Mouse (Mus musculus) lung, postnatal 0 days (tissue): Measurements from ENCODE around the gene Ago4. TPM values are rescaled to one million over a fixed set of nuclear protein-coding genes. Genes with fewer than 3 reads are reported as not detected.
"Not testable (repeated sequence)": the region's sequence is repeated elsewhere in the genome, so short reads cannot be mapped to it uniquely, and the experiment has no call there.

ENCODE experiments used
- ATAC-seq: fragments of 200-750 bp; cut with Nextera tagmentation; 2 replicates; pipeline ENCODE4 v1.8.0; 2017; ENCODE audit warnings: moderate library complexity
- DNase-seq: peaks from one replicate; pipeline ENCODE4 v3.0.0-alpha.2; 2016; ENCODE audit warnings: low spot score
- H3K27ac ChIP-seq: fragments of 300-500 bp; sonication (generic); 2 replicates; pipeline ENCODE4 v1.5.1; 2014; ENCODE audit warnings: antibody characterized with exemption, mild to moderate bottlenecking, low read length, mixed read lengths
- H3K27me3 ChIP-seq: fragments of 300-500 bp; sonication (generic); replicated peaks from 2 replicates; pipeline ENCODE4 v1.6.1; 2014; ENCODE audit warnings: low read length, mixed read lengths; ENCODE audit not compliant: insufficient read depth
- H3K36me3 ChIP-seq: fragments of 300-500 bp; sonication (generic); 2 replicates; pipeline ENCODE4 v1.6.1; 2014; ENCODE audit warnings: low read length, mixed read lengths; ENCODE audit not compliant: insufficient read depth
- H3K4me1 ChIP-seq: fragments of 300-500 bp; sonication (generic); 2 replicates; pipeline ENCODE4 v1.6.1; 2014; ENCODE audit warnings: antibody characterized with exemption, low read depth, low read length, mixed read lengths; ENCODE audit not compliant: insufficient read depth
- H3K4me2 ChIP-seq: fragments of 300-500 bp; sonication (generic); replicated peaks from 2 replicates; pipeline ENCODE4 v1.6.1; 2014; ENCODE audit warnings: low read depth, mild to moderate bottlenecking, low read length, moderate library complexity, mixed read lengths
- H3K4me3 ChIP-seq: fragments of 300-500 bp; sonication (generic); 2 replicates; pipeline ENCODE4 v1.5.1; 2014; ENCODE audit warnings: low read depth, low read length
- H3K9ac ChIP-seq: fragments of 300-500 bp; sonication (generic); replicated peaks from 2 replicates; pipeline ENCODE4 v1.6.1; 2014; ENCODE audit warnings: low read depth, mild to moderate bottlenecking
- H3K9me3 ChIP-seq: fragments of 300-500 bp; sonication (generic); 2 replicates; pipeline ENCODE4 v1.6.1; 2016; ENCODE audit warnings: low read length, mixed read lengths
- CTCF ChIP-seq: IDR thresholded peaks from 2 replicates; pipeline ENCODE4 v1.5.1; 2016; ENCODE audit warnings: antibody characterized with exemption, mild to moderate bottlenecking
- EP300 ChIP-seq: IDR thresholded peaks from 2 replicates; pipeline ENCODE4 v1.6.1; 2016; ENCODE audit warnings: antibody characterized with exemption, mild to moderate bottlenecking, control low read depth
- WGBS: fragments of 180-500 bp; shearing (Covaris S2); extraction: QIAGEN DNeasy Blood & Tissue Kit; methylation state at CpG from one replicate; pipeline ENCODE4 v1.1.7; 2014; 5-methylcytosine and 5-hydroxymethylcytosine counted together
- polyA plus RNA-seq: library from polyadenylated mRNA; unstranded; fragments of >200 nt; fragmentation: Nextera tagmentation; extraction: Ambion mirVana; gene quantifications from 2 replicates; pipeline ENCODE4 v1.2.1, GENCODE M21; 2015

The Ago4 gene
- polyA plus RNA-seq, 1 experiment from 2014 or later, result 5.6 TPM

GRCm38 (mm10) chr4:126546183-126546582 lies 12.9 kb upstream of the Ago4 start:
- no peak overlapping the region for H3K4me2 ChIP-seq
- no peaks in the 10 kb centered on the region for H3K36me3 ChIP-seq
- WGBS, result 75% methylated on average over 2 of the region's 2 CpGs
- no peak overlapping the region for H3K27ac ChIP-seq
- DNase-seq (no peak), ATAC-seq (no peak)
- H3K9me3 ChIP-seq, result no peaks in the 10 kb centered on the region
- H3K27me3 ChIP-seq, result no peaks in the 10 kb centered on the region
- no peak overlapping the region for H3K4me3 ChIP-seq
- TF ChIP-seq CTCF (no peak), EP300 (no peak)
- no peak overlapping the region for H3K9ac ChIP-seq
- H3K4me1 ChIP-seq, result no peaks in the 10 kb centered on the region

GRCm38 (mm10) chr4:126545703-126546102 lies 12.4 kb upstream of the Ago4 start:
- no peak for TF ChIP-seq CTCF
- no peak for TF ChIP-seq EP300
- 73% methylated on average over 5 of the region's 7 CpGs for WGBS
- no peaks in the 10 kb centered on the region for H3K9me3 ChIP-seq
- no peaks in the 10 kb centered on the region for H3K36me3 ChIP-seq
- DNase-seq (no peak), ATAC-seq (no peak)
- no peak overlapping the region for H3K4me3 ChIP-seq
- H3K9ac ChIP-seq, result no peak overlapping the region
- no peak overlapping the region for H3K4me2 ChIP-seq
- no peaks in the 10 kb centered on the region for H3K4me1 ChIP-seq
- H3K27me3 ChIP-seq, result no peaks in the 10 kb centered on the region
- no peak overlapping the region for H3K27ac ChIP-seq

GRCm38 (mm10) chr4:126545016-126545415 lies 11.7 kb upstream of the Ago4 start:
- no peak overlapping the region for H3K4me3 ChIP-seq
- no peak for DNase-seq
- H3K4me2 ChIP-seq, result no peak overlapping the region
- no peak overlapping the region for H3K9ac ChIP-seq
- no peaks in the 10 kb centered on the region for H3K9me3 ChIP-seq
- no peak for TF ChIP-seq CTCF
- no peak for TF ChIP-seq EP300
- no peak overlapping the region for H3K27ac ChIP-seq
- no peaks in the 10 kb centered on the region for H3K36me3 ChIP-seq
- H3K27me3 ChIP-seq, result no peaks in the 10 kb centered on the region
- WGBS, result 68% methylated on average over 1 of the region's 1 CpGs
- no peaks in the 10 kb centered on the region for H3K4me1 ChIP-seq
- ATAC-seq, result no peak

- DNase-seq, result no peak
- no peak overlapping the region for H3K4me3 ChIP-seq
- H3K27ac ChIP-seq, result no peak overlapping the region
- no peaks in the 10 kb centered on the region for H3K36me3 ChIP-seq
- no peak overlapping the region for H3K4me2 ChIP-seq
- no peak overlapping the region for H3K9ac ChIP-seq
- no peak for TF ChIP-seq EP300
- no peaks in the 10 kb centered on the region for H3K4me1 ChIP-seq
- no peak for ATAC-seq
- no peaks in the 10 kb centered on the region for H3K9me3 ChIP-seq
- 56% methylated on average over 7 of the region's 7 CpGs for WGBS
- no peaks in the 10 kb centered on the region for H3K27me3 ChIP-seq
Measured at GRCm38 (mm10) chr4:126542838-126543237, 9.6 kb upstream of the Ago4 start.

DNA sequence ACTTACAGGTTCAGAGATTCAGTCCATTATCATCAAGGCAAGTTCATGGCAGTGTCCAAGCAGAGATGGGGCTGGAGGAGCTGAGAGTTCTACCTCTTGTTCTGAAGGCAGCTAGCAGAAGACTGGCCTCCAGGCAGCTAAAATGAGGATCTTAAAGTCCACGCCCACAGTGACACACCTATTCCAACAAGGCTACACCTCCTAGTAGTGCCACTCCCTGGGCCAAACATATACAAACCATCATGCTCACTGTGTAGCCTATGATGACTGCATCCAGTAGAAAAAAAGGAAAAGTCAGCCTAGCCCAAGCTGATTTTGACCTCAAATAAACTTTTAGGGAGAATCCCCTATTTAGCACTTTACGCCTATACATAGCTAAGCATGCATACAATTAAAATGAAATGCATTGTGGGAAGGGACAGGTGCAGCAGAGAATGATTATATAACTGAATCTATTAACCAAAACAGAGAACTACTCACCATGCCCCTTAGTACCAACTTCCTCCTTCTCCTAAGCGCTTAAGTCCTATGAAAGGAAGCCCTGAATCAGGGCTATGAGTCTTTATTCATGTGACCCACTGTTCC lies 7.3 kb upstream of the Ago4 start:
- Histone ChIP-seq H3K27ac (no peak overlapping the region), H3K9ac (no peak overlapping the region), H3K4me3 (no peak overlapping the region), H3K27me3 (no peaks in the 10 kb centered on the region), H3K9me3 (no peaks in the 10 kb centered on the region), H3K4me2 (no peak overlapping the region), H3K36me3 (no peaks in the 10 kb centered on the region), H3K4me1 (no peaks in the 10 kb centered on the region)
- ATAC-seq (no peak), DNase-seq (no peak)
- WGBS, result 78% methylated on average over 3 of the region's 3 CpGs
- no peak for TF ChIP-seq EP300

GRCm38 (mm10) chr4:126536865-126537264 lies 3.6 kb upstream of the Ago4 start:
- no peaks in the 10 kb centered on the region for H3K9me3 ChIP-seq
- TF ChIP-seq CTCF (no peak), EP300 (no peak)
- H3K36me3 ChIP-seq, result no peaks in the 10 kb centered on the region
- H3K27ac ChIP-seq, result no peak overlapping the region
- no peak overlapping the region for H3K4me3 ChIP-seq
- no peak overlapping the region for H3K9ac ChIP-seq
- H3K27me3 ChIP-seq, result no peaks in the 10 kb centered on the region
- 51% methylated on average over 5 of the region's 5 CpGs for WGBS
- DNase-seq (peak; percentile 19), ATAC-seq (no peak)
- H3K4me2 ChIP-seq, result no peak overlapping the region
- peaks cover 4% of the 10 kb centered on the region; the same call in 1 of the 2 replicates for H3K4me1 ChIP-seq

GRCm38 (mm10) chr4:126535631-126536030 lies 2.4 kb upstream of the Ago4 start:
- not testable (repeated sequence) for DNase-seq, H3K4me1 ChIP-seq, H3K27me3 ChIP-seq, H3K36me3 ChIP-seq, H3K4me2 ChIP-seq, ATAC-seq, H3K27ac ChIP-seq, H3K9me3 ChIP-seq, H3K4me3 ChIP-seq, H3K9ac ChIP-seq
- 92% methylated on average over 7 of the region's 7 CpGs for WGBS
